Mouse (Mus musculus) liver, postnatal 0 days (tissue): ENCODE data around the gene Folr2.

Source experiments
- CTCF ChIP-seq: sonication (generic); IDR thresholded peaks from 2 replicates; pipeline ENCODE4 v1.5.1; 2016; ENCODE audit warnings: antibody characterized with exemption, low read depth
- EP300 ChIP-seq: IDR thresholded peaks from 2 replicates; pipeline ENCODE4 v1.6.1; 2016; ENCODE audit warnings: antibody characterized with exemption, low read depth, mild to moderate bottlenecking

GRCm38 (mm10) chr7:101821571-101822501 is 35.2 kb downstream of the Folr2 start:
- TF ChIP-seq CTCF: no peak
- no peak for TF ChIP-seq EP300
